Mouse (Mus musculus) right cerebral cortex, adult 2 months (tissue): ENCODE results near the gene Lgmn.

Source experiments
- DNase-seq, 2 experiments: peaks; one replicate each; pipeline ENCODE4 v3.0.0; 2021 to 2022; ENCODE audit warnings: low spot score in 2 of 2

Lgmn gene

DNA sequence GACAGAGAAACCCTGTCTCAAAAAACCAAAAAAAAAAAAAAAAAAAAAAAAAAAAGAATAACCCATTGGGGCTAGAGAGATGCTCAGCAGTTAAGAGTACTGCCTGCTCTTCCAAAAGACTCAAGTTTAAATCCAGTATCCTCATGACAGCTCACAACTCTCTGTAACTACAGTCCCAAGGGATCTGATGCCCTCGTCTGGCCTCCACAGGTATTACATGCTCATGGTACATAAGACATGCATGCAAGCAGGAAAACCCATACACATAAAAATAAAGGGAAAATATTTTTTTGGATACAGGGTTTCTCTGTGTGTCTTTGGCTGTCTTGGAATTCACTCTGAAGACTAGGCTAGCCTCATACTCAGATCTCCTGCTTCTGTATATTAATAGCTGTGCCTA, 93.1 kb downstream of the Lgmn start:
- DNase-seq, result peak; percentile 35 to 52

DNA sequence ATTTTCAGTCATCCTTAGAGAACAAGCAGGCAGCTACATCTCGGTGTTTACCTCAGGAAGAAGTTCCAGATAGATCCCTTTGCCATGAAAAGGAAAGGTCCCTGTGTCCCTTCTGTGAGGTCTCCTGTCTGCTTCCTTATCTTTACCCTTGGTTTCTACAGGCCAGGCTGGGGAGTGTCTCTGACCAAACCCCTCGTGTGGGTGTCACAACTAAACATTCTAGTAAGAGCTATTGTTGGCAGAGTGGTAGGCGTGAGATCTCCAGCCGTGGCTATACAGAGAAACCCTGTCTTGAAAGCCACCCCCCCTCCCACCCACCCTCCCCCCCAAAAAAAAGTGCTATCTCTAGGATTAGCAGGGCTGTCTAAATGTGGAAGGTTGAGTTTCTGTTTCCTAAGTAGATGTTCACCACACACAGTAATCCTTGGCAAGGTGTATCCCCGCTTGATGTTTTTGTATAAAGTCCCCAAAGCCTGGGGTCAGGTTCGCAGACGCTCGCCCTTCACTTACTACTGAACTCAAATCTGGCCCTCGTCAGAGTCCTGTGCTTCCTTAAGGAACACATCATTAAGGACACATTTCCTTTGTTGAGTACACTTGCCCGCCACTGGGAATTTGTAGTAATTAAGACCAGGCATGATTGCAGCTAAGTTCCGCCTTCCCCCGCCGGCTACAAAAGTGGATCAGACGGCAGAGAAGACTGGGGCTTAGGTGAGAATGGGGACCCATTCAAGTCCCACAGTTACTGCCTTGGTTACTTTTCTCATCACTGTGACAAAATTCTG, 94.4 kb downstream of the Lgmn start:
- DNase-seq, result no peak
